Mouse (Mus musculus): ENCODE measurements around the gene Rars.

DNA sequence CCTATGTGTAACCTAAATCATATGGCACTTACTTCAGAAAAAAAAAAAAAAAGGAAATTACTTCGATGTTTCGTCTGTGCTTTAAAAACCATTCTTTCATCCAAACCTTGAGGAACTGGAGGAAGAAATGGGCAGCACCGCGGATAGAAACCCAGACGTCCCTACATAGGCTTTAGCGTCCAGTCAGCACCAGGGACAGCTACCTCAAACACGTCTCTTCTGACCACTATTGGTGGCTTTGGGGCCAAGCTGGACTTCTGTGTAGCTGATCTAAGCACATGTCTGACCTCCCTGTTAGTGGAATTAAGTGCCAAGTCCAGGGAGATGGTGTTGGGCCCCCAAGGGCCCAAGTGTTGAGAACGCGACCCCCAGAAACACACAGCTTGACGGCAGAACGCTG is 35.4 kb downstream of the Rars start, which contains the start of gene Fbll1:
- TF ChIP-seq GATA1 (IDR thresholded peaks at IDR 0.05; ENCODE audit: borderline replicate concordance, low read length) (no peak), FLI1 (IDR thresholded peaks at IDR 0.05; ENCODE audit: low read length) (no peak)
